Mouse (Mus musculus) natural killer cell, adult 2 months (primary cell): ENCODE data around the gene Hoxb1.

ENCODE experiments used
- DNase-seq, 2 experiments: peaks; one replicate each; pipeline ENCODE4 v3.0.0; 2022; ENCODE audit warnings: low spot score in 2 of 2

Hoxb1 gene

GRCm38 (mm10) chr11:96349491-96350340 is 15.8 kb upstream of the Hoxb1 start:
- no peak for DNase-seq

GRCm38 (mm10) chr11:96350341-96350624 is 15.3 kb upstream of the Hoxb1 start, which contains the start of gene Hoxb2:
Hoxb2 (plus strand) TSS chr11:96350525.
- no peak for DNase-seq

- no peak for DNase-seq
These were observed 14.8 kb upstream of the Hoxb1 start for GRCm38 (mm10) chr11:96350791-96351190.

GRCm38 (mm10) chr11:96351312-96351711 is 14.2 kb upstream of the Hoxb1 start:
- DNase-seq: no peak

GRCm38 (mm10) chr11:96351831-96352230 is 13.7 kb upstream of the Hoxb1 start:
- no peak for DNase-seq

- DNase-seq: peak in 1 of 2 experiments; percentile 14
These were observed 12.6 kb upstream of the Hoxb1 start for GRCm38 (mm10) chr11:96352691-96353521.

GRCm38 (mm10) chr11:96353522-96353841 is 12.1 kb upstream of the Hoxb1 start:
- no peak for DNase-seq

GRCm38 (mm10) chr11:96353939-96354338 is 11.6 kb upstream of the Hoxb1 start:
- DNase-seq: no peak

GRCm38 (mm10) chr11:96354376-96354775 is 11.2 kb upstream of the Hoxb1 start:
- no peak for DNase-seq

- DNase-seq: no peak
These were observed 10.7 kb upstream of the Hoxb1 start for GRCm38 (mm10) chr11:96354801-96355311.

GRCm38 (mm10) chr11:96363807-96364206 is 1.7 kb upstream of the Hoxb1 start:
- no peak for DNase-seq

GRCm38 (mm10) chr11:96366092-96367041 is 815 bp downstream of the Hoxb1 start:
- no peak for DNase-seq

- DNase-seq: no peak
These were observed 1.6 kb downstream of the Hoxb1 start for GRCm38 (mm10) chr11:96367141-96367540.

GRCm38 (mm10) chr11:96368686-96369085 is 3.1 kb downstream of the Hoxb1 start:
- DNase-seq: no peak

- DNase-seq: no peak
These were observed 3.6 kb downstream of the Hoxb1 start for GRCm38 (mm10) chr11:96369140-96369539.

- DNase-seq: no peak
These were observed 6.2 kb downstream of the Hoxb1 start for GRCm38 (mm10) chr11:96371726-96372125.

GRCm38 (mm10) chr11:96372519-96372918 is 7.0 kb downstream of the Hoxb1 start:
- no peak for DNase-seq

GRCm38 (mm10) chr11:96374810-96375209 is 9.3 kb downstream of the Hoxb1 start:
- no peak for DNase-seq

- no peak for DNase-seq
These were observed 17.8 kb downstream of the Hoxb1 start for GRCm38 (mm10) chr11:96383381-96383780.

- DNase-seq: no peak
These were observed 22.1 kb downstream of the Hoxb1 start for GRCm38 (mm10) chr11:96387635-96388034.

GRCm38 (mm10) chr11:96396772-96397626 is 31.4 kb downstream of the Hoxb1 start:
- DNase-seq: no peak
